Mouse (Mus musculus) limb, embryonic 13.5 days (tissue): ENCODE results near the gene Ccl5. TPM values are rescaled to one million over a fixed set of nuclear protein-coding genes. Genes with fewer than 3 reads are reported as not detected.
A peak's percentile ranks its signal among the peaks of the same experiment; 100 is the strongest.
"Not testable (repeated sequence)": the region's sequence is repeated elsewhere in the genome, so short reads cannot be mapped to it uniquely, and the experiment has no call there.

Experiments used
- ATAC-seq: fragments of 200-750 bp; cut with Nextera tagmentation; 2 replicates; pipeline ENCODE4 v1.8.0; 2017; ENCODE audit warnings: low read depth, moderate number of reproducible peaks, moderate TSS enrichment; ENCODE audit not compliant: low FRiP score
- H3K27ac ChIP-seq: fragments of 300-500 bp; sonication (generic); 2 replicates; pipeline ENCODE4 v1.5.1; 2015; ENCODE audit warnings: inconsistent platforms, mild to moderate bottlenecking, moderate library complexity
- H3K27me3 ChIP-seq: fragments of 300-500 bp; sonication (generic); 2 replicates; pipeline ENCODE4 v1.6.1; 2015; ENCODE audit warnings: mild to moderate bottlenecking, inconsistent platforms
- H3K36me3 ChIP-seq: fragments of 300-500 bp; sonication (generic); 2 replicates; pipeline ENCODE4 v1.6.1; 2015; ENCODE audit warnings: inconsistent platforms, mild to moderate bottlenecking, moderate library complexity
- H3K4me1 ChIP-seq: fragments of 300-500 bp; sonication (generic); 2 replicates; pipeline ENCODE4 v1.6.1; 2015; ENCODE audit warnings: inconsistent platforms
- H3K4me2 ChIP-seq: fragments of 300-500 bp; sonication (generic); replicated peaks from 2 replicates; pipeline ENCODE4 v1.6.1; 2015; ENCODE audit warnings: inconsistent platforms, mild to moderate bottlenecking, moderate library complexity
- H3K4me3 ChIP-seq: fragments of 300-500 bp; sonication (generic); 2 replicates; pipeline ENCODE4 v1.5.1; 2015; ENCODE audit warnings: moderate library complexity, mild to moderate bottlenecking, inconsistent platforms
- H3K9ac ChIP-seq: fragments of 300-500 bp; sonication (generic); 2 replicates; pipeline ENCODE4 v1.6.1; 2015; ENCODE audit warnings: mild to moderate bottlenecking, inconsistent platforms
- H3K9me3 ChIP-seq: fragments of 300-500 bp; sonication (generic); 2 replicates; pipeline ENCODE4 v1.6.1; 2016; ENCODE audit warnings: inconsistent platforms
- WGBS: fragments of 180-500 bp; shearing (Covaris S2); methylation state at CpG from one replicate; pipeline ENCODE4 v1.1.7; 2015; 5-methylcytosine and 5-hydroxymethylcytosine counted together
- polyA plus RNA-seq: library from polyadenylated mRNA; unstranded; fragments of >200 nt; fragmentation: Nextera tagmentation; extraction: Ambion mirVana; gene quantifications from 2 replicates; pipeline ENCODE4 v1.2.1, GENCODE M21; 2015

The Ccl5 gene
- polyA plus RNA-seq, 1 experiment from 2014 or later, result 1.2 TPM

DNA sequence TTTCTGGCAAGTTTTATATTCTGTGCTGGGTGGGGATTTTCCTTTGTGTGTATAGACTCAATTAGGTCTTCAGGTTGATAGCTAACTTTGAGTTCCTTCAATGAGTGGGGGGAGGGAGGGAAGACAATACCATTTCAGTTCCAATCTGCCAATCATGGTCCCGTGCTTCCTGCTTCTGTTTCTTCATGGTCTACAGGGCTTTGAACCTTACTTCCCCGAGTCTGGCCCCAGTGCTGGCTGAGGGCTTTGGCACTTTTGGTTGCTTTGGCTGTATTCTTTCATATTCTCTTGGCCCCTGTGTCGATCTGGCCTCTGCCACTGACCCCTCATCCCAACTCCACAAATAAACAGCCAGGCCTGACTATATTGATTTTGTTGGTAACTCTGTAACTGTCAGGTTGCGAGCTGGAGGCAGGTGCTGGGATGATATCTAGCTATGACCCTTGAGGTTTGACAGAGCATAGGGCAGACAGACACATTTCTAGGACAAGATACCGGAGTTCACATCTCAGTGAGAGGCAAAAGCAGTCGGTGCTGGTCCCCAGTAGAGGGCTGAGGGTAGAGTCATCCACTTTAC lies 32.1 kb upstream of the Ccl5 start:
- 75% methylated on average over 6 of the region's 6 CpGs for whole genome bisulfite sequencing
- ATAC-seq, result no peak

DNA sequence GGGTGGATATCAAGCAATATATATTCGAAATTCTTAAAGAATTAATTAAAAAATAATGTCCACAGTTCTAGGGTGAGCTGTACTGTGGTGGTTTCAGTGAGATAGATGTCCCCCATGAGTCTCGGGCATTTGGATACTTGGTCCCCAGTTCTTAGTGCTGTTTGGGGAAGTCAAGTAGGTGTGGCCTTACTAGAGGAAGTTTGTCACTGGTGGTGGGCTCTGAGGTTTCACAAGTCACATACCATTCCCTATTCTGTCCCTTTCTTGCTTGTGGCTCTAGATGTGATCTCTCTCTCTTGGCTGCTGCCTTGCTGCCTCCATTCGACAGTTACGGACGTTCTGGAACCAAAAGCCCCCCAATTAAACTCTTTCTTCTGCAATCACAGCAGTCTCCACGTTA lies 30.1 kb upstream of the Ccl5 start:
- no peak overlapping the region for H3K4me3 ChIP-seq
- no peaks in the 10 kb centered on the region for H3K27me3 ChIP-seq
- WGBS, result 73% methylated on average over 6 of the region's 6 CpGs
- no peaks in the 10 kb centered on the region for H3K9me3 ChIP-seq
- H3K36me3 ChIP-seq, result no peaks in the 10 kb centered on the region
- no peaks in the 10 kb centered on the region for H3K4me1 ChIP-seq
- H3K9ac ChIP-seq, result no peak overlapping the region
- H3K27ac ChIP-seq, result no peak overlapping the region
- ATAC-seq, result no peak
- H3K4me2 ChIP-seq, result no peak overlapping the region

More for the DNA sequence above, 32.1 kb upstream of the Ccl5 start:
- no peak overlapping the region for H3K4me3 ChIP-seq
- H3K4me1 ChIP-seq, result no peaks in the 10 kb centered on the region
- no peaks in the 10 kb centered on the region for H3K36me3 ChIP-seq
- H3K27me3 ChIP-seq, result no peaks in the 10 kb centered on the region
- H3K27ac ChIP-seq, result no peak overlapping the region
- no peak overlapping the region for H3K9ac ChIP-seq
- no peak overlapping the region for H3K4me2 ChIP-seq
- H3K9me3 ChIP-seq, result no peaks in the 10 kb centered on the region

DNA sequence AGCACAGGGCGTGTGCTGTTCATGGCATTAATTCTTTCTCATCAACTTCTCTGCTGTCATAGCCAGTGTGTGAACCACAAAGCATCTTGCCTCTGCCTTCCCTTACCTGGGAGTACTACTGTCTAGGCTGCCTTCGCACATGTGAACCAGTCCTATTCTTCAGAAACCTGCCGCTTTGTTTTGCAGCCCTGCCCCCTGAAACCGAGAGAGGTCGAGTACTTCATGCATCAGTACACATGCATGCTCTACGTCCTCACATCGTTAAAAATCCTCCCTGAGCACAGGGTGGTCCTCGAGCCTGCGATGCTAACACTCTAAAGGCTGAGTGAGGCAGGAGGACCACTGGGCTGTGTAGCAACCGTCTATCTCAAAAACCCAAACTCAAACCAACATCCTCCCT lies 26.8 kb upstream of the Ccl5 start:
- Histone ChIP-seq H3K4me3 (no peak overlapping the region), H3K27ac (no peak overlapping the region), H3K36me3 (no peaks in the 10 kb centered on the region), H3K9ac (no peak overlapping the region), H3K27me3 (no peaks in the 10 kb centered on the region), H3K9me3 (no peaks in the 10 kb centered on the region), H3K4me1 (no peaks in the 10 kb centered on the region), H3K4me2 (no peak overlapping the region)
- 68% methylated on average over 10 of the region's 10 CpGs for WGBS
- ATAC-seq, result no peak

DNA sequence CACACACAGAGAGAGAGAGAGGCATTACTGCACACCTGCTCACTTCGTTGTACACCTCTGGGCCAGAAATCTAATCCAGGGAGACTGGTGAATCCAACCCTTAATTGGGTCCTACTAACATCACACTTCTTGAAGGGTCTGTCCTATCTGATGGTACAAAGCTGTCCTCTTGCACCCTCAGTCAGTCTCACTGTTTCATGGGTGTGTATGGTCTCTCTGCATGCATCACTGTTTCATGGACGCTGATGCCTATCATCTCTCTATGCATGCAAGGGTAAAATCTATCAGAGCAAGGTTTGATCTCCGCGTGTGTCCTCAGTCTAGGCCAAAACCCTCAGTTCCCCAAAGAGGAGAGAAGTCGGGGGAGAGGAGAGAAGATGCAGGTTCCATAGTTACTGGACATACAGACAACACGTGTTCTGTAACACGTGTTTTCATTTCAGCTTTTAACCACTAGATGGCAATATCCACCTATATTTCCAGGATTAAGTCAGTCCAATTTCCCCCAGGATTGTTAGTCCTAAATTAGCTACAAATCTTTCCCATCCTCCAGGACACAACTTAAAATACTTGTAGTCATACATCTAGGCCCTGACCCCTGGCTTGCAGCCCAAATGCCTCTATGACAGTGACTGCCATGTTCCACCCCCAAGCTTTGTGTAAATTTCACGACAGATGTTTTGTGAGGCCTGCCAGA lies 25.9 kb upstream of the Ccl5 start:
- WGBS, result 28% methylated on average over 8 of the region's 8 CpGs

DNA sequence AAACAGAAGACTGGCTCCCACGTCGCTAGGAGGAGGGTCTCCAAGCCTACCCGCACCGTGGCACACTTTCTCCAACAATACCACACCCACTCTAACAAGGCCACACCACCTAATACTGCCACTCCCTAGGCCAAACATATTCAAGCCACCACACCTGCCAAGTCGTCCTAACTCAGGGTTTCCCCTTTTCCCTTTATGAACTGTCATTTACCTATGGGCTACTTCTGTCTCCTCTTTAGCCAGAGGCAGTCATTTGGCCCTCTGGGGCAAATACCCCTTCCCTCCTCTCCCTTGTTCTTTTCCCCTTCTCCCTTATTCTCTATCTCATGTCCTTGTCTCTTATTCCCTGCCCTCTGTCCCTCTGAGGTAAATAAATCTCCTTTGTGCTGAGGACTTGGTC lies 21.4 kb upstream of the Ccl5 start:
- Histone ChIP-seq H3K4me2 (no peak overlapping the region), H3K4me1 (no peaks in the 10 kb centered on the region), H3K36me3 (no peaks in the 10 kb centered on the region), H3K27me3 (no peaks in the 10 kb centered on the region), H3K4me3 (no peak overlapping the region), H3K9me3 (no peaks in the 10 kb centered on the region), H3K9ac (no peak overlapping the region), H3K27ac (no peak overlapping the region)
- 82% methylated on average over 5 of the region's 5 CpGs for WGBS
- no peak for ATAC-seq

More for the DNA sequence above, 25.9 kb upstream of the Ccl5 start:
- Histone ChIP-seq H3K36me3 (no peaks in the 10 kb centered on the region), H3K9me3 (no peaks in the 10 kb centered on the region), H3K4me3 (no peak overlapping the region), H3K27me3 (no peaks in the 10 kb centered on the region), H3K4me2 (no peak overlapping the region), H3K27ac (no peak overlapping the region), H3K9ac (no peak overlapping the region), H3K4me1 (no peaks in the 10 kb centered on the region)
- peak; percentile 59; the same call in 1 of the 2 replicates for ATAC-seq

DNA sequence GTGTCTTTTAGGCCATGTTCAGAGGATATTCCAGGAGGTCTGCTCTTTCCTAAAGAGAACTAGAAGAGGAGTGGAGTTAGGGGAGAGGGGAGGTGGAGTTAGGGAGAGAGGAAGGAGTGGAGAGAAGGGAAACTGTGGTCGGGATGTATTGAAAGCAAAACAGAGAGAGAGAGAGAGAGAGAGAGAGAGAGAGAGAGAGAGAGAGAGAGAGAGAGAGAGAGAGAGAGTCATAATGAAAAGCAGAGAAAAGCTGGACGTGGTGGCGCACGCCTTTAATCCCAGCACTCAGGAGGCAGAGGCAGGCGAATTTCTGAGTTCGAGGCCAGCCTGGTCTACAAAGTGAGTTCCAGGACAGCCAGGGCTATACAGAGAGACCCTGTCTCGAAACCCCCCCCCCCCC lies 20.7 kb upstream of the Ccl5 start:
- not testable (repeated sequence) for H3K9me3 ChIP-seq, H3K4me1 ChIP-seq, H3K9ac ChIP-seq, ATAC-seq, H3K4me3 ChIP-seq, H3K36me3 ChIP-seq, H3K27ac ChIP-seq, H3K27me3 ChIP-seq, H3K4me2 ChIP-seq
- 85% methylated on average over 7 of the region's 7 CpGs for WGBS

DNA sequence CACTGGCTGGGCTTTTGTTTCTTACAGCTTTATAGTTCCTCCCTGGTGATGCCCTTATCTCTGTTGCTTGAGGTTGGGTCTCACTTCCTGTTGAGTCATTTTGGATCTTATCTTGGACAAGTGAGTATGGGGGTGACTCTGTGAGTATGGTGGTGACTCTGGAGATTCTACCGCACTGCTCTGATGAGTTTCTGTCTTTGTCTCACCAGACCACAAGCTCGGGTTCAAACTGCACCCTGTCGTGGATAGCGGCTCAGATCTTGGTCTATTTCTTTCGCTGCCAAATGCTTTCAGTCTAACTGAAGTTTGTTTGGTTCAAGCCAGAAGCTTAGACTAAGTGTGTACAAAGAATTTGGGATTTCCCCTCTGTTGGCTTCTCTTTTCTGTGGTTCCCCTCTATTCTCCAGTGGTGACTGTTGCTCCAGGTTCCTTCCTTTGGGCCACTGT lies 19.9 kb upstream of the Ccl5 start:
- ATAC-seq, result no peak
- no peaks in the 10 kb centered on the region for H3K36me3 ChIP-seq
- H3K4me2 ChIP-seq, result no peak overlapping the region
- 85% methylated on average over 5 of the region's 5 CpGs for WGBS
- no peak overlapping the region for H3K9ac ChIP-seq
- no peak overlapping the region for H3K4me3 ChIP-seq
- no peak overlapping the region for H3K27ac ChIP-seq
- H3K27me3 ChIP-seq, result no peaks in the 10 kb centered on the region
- H3K9me3 ChIP-seq, result no peaks in the 10 kb centered on the region
- no peaks in the 10 kb centered on the region for H3K4me1 ChIP-seq

DNA sequence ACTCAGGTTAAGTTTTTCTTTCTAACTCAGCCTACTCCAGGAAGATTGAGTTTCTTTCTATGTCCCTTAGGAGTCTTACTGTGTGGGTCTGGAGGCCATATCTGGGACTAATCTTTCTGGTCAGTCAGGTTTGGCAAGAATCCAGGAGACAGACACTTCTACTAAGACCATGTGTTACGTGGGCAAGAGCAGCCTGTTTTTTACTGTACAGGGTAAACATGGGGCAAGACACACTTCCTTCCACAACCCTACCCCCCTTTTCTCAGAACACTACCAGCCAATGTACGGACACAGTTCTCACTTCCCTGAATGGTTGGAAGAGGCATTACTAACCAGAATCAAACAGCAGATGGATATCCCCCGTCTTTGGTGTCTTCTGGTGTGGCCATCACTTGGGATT lies 13.9 kb upstream of the Ccl5 start:
- Histone ChIP-seq H3K9me3 (no peaks in the 10 kb centered on the region), H3K4me3 (no peak overlapping the region), H3K4me2 (no peak overlapping the region), H3K36me3 (no peaks in the 10 kb centered on the region), H3K27ac (no peak overlapping the region), H3K4me1 (peaks cover 6% of the 10 kb centered on the region; the same call in 1 of the 2 replicates), H3K9ac (no peak overlapping the region), H3K27me3 (no peaks in the 10 kb centered on the region)
- 48% methylated on average over 3 of the region's 3 CpGs for WGBS
- ATAC-seq, result no peak

DNA sequence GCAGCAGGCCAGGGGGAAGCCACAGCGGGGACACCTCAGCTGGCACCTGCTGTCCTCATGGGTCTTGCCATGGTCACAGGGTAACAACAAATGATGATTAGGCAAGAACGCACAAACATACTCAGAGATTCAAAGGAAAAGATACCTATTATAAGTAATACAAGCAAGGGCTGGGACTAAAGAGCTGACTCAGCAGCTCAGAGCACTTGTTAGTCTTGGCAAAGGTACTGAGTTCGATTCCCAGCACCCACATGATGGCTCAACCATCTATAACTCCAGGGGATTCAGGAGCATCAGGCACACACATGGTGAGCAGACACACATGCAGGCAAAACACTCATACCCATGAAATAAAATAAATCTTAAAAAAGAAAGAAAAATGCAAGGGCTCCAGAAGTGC lies 11.1 kb upstream of the Ccl5 start:
- H3K4me1 ChIP-seq, result peaks cover 9% of the 10 kb centered on the region
- 84% methylated on average over 3 of the region's 3 CpGs for WGBS
- H3K27ac ChIP-seq, result no peak overlapping the region
- H3K4me2 ChIP-seq, result no peak overlapping the region
- H3K4me3 ChIP-seq, result no peak overlapping the region
- ATAC-seq, result no peak
- no peaks in the 10 kb centered on the region for H3K27me3 ChIP-seq
- no peaks in the 10 kb centered on the region for H3K36me3 ChIP-seq
- no peaks in the 10 kb centered on the region for H3K9me3 ChIP-seq
- no peak overlapping the region for H3K9ac ChIP-seq

DNA sequence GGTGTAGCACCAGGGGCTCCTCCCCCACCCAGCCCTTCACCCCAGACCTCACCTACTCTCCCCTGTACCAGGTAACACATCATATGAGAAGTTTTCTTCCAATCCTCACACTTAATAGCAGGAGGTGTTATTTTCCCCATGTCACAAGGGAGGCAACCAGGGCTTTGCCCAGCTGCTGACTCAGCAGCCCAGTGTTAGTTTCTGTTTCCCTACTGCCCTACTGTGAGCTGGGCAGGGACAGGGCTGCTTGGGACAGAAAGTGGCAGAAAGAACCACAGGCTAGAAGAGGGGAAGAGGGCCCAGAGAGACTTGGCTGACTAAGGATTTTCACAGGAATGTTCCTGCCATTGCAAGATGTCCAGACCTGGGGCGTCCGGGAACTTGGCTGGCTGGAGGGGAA lies 10.6 kb upstream of the Ccl5 start:
- Histone ChIP-seq H3K4me3 (no peak overlapping the region), H3K27ac (no peak overlapping the region), H3K36me3 (no peaks in the 10 kb centered on the region), H3K4me1 (peaks cover 14% of the 10 kb centered on the region), H3K9me3 (no peaks in the 10 kb centered on the region), H3K9ac (no peak overlapping the region), H3K4me2 (no peak overlapping the region), H3K27me3 (no peaks in the 10 kb centered on the region)
- ATAC-seq, result no peak
- 76% methylated on average over 2 of the region's 2 CpGs for WGBS

DNA sequence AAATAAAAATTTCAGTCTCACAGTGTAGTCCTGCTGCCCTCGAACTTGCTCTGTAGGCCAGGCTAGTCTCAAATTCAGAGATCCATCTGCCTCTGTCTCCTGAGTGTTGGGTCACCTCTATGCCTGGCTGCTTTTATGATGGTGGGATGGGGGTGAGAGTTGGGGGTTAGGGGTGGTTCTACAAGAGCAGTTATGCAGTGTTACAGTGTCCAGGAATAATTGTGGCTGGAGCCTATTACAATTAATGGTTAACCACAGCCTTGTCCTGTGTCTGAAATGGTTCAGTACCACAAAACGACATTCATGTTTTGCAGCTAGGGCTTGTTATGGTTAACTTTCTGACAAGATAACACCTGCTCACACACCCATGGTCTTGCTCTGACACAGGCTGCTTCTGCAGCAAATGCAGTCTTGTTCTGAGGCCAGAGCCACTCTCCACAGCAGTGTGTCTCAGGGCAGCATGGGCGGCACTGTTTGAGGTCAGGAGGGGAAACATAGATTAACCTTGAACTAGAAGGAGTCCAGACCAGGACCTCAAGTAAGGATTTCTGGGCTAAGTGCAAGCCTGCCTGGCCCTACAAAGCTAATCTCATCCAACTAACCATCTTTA lies 8.5 kb upstream of the Ccl5 start:
- WGBS, result 71% methylated on average over 3 of the region's 3 CpGs
- Histone ChIP-seq H3K27ac (no peak overlapping the region), H3K36me3 (no peaks in the 10 kb centered on the region), H3K4me1 (peaks cover 27% of the 10 kb centered on the region), H3K4me2 (no peak overlapping the region), H3K9me3 (no peaks in the 10 kb centered on the region), H3K4me3 (no peak overlapping the region), H3K9ac (no peak overlapping the region), H3K27me3 (no peaks in the 10 kb centered on the region)
- ATAC-seq, result no peak

DNA sequence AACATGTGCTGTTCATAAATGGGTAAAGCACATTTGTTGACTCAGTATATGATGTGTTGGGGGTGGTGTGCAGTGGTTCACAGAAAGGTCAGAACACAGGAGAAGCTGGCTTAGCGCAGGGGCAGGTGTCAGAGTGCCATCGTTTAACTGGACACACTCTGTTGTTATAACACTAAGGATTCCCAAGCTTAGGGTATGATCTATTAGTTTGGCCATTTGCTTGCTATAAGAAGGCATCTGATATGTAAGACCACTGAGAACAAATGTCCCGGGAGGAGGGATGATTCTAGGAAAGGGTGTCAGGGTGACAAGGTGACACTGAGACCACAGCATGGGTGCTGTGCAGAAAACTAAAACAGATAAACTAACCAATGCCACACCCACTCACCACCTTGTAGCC lies 6.5 kb upstream of the Ccl5 start:
- no peaks in the 10 kb centered on the region for H3K36me3 ChIP-seq
- 61% methylated on average over 3 of the region's 3 CpGs for WGBS
- peaks cover 27% of the 10 kb centered on the region for H3K4me1 ChIP-seq
- H3K27ac ChIP-seq, result no peak overlapping the region
- no peaks in the 10 kb centered on the region for H3K27me3 ChIP-seq
- ATAC-seq, result no peak
- no peak overlapping the region for H3K9ac ChIP-seq
- H3K4me3 ChIP-seq, result no peak overlapping the region
- no peak overlapping the region for H3K4me2 ChIP-seq
- no peaks in the 10 kb centered on the region for H3K9me3 ChIP-seq
